Mouse (Mus musculus) thymus, postnatal 25 days (tissue): ENCODE results near the gene S100a10.

Source experiments
- DNase-seq: peaks from one replicate; pipeline ENCODE4 v3.0.0; 2022

S100a10 gene

GRCm38 (mm10) chr3:93547749-93548540, 6.9 kb upstream of the S100a10 start:
- DNase-seq: no peak

- peak; percentile 21 for DNase-seq
Observed at GRCm38 (mm10) chr3:93548541-93549266, 6.2 kb upstream of the S100a10 start.

- DNase-seq: peak; percentile 65
Observed at GRCm38 (mm10) chr3:93549986-93550385, 4.9 kb upstream of the S100a10 start.

- DNase-seq: no peak
Observed at GRCm38 (mm10) chr3:93551950-93552901, 2.7 kb upstream of the S100a10 start.

GRCm38 (mm10) chr3:93553311-93553710, 1.6 kb upstream of the S100a10 start:
- no peak for DNase-seq

GRCm38 (mm10) chr3:93553765-93554378, 1.0 kb upstream of the S100a10 start:
- DNase-seq: no peak

GRCm38 (mm10) chr3:93554379-93554980, 400 bp upstream of the S100a10 start:
- no peak for DNase-seq

GRCm38 (mm10) chr3:93555878-93556254, 986 bp downstream of the S100a10 start:
- no peak for DNase-seq

GRCm38 (mm10) chr3:93556599-93556998, 1.7 kb downstream of the S100a10 start:
- DNase-seq: no peak

GRCm38 (mm10) chr3:93557471-93557870, 2.6 kb downstream of the S100a10 start:
- no peak for DNase-seq

GRCm38 (mm10) chr3:93559961-93560360, 5.1 kb downstream of the S100a10 start:
- no peak for DNase-seq

- no peak for DNase-seq
Observed at GRCm38 (mm10) chr3:93562372-93562771, 7.5 kb downstream of the S100a10 start.

- DNase-seq: no peak
Observed at GRCm38 (mm10) chr3:93563216-93563615, 8.3 kb downstream of the S100a10 start.

GRCm38 (mm10) chr3:93566892-93567291, 12.0 kb downstream of the S100a10 start:
- no peak for DNase-seq

GRCm38 (mm10) chr3:93567721-93568120, 12.8 kb downstream of the S100a10 start:
- no peak for DNase-seq

GRCm38 (mm10) chr3:93568428-93569040, 13.7 kb downstream of the S100a10 start:
- DNase-seq: no peak

- no peak for DNase-seq
Observed at GRCm38 (mm10) chr3:93569046-93569445, 14.2 kb downstream of the S100a10 start.

GRCm38 (mm10) chr3:93572058-93572791, 17.3 kb downstream of the S100a10 start:
- no peak for DNase-seq

- no peak for DNase-seq
Observed at GRCm38 (mm10) chr3:93579317-93580038, 24.6 kb downstream of the S100a10 start.

GRCm38 (mm10) chr3:93580039-93580403, 25.1 kb downstream of the S100a10 start:
- DNase-seq: no peak
